Mouse (Mus musculus): ENCODE measurements around the gene Ctf1.

The Ctf1 gene

DNA sequence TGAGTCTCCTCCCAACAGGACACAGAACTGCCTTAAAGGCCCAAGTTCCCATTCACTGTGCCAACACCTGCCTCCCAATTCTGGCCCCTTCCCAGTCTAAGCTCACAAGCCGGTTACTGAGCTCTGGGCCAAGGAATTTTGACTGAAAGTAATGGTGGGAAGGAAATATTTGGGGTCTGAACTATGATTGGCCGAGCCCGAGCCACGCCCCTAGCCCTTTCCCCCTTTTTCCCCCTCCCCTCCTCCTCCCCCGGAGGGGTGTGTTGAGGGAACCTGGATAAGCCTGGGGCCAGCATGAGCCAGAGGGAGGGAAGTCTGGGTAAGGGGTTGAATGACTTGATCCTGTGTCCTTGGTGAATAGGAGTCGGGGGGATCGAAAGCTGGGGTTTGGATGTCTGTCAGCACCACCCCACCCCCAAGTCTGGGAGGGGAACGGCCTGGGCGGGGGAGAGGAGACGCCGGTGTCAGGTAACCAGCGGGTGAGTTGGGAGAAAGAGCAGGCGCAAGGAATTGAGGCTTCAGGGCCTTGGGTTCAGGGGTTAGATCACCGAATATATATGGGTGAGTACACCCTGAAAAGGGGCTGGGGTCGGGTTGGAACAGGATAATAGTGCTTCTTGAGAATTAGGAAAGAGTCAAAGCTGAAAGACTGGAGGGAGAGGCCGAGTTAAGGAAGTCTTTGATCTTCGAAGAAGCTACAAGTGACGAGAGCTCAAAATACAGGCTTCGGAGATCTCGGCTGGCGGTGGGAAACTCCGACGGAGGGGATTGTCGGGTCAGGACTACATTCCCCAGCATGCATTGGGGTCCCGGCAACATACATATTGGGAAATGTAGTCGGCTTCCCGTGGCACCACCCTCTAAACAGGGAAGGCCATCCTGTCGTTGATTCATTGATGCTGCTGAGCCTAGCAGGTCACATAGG lies at the start of gene Ctf1:
TSS of gene Ctf1 (plus strand) at position 276 of the 925 bp plus-strand sequence.
- DNase-seq (ENCODE audit: extremely low spot score, low spot score), result peak; percentile 81

- no peak for DNase-seq (ENCODE audit: extremely low spot score, low spot score)
Measured at GRCm38 (mm10) chr7:127662926-127663325, 49.6 kb upstream of the Ctf1 start.

GRCm38 (mm10) chr7:127666066-127666654 lies 46.4 kb upstream of the Ctf1 start:
- no peak for DNase-seq (ENCODE audit: extremely low spot score, low spot score)

DNA sequence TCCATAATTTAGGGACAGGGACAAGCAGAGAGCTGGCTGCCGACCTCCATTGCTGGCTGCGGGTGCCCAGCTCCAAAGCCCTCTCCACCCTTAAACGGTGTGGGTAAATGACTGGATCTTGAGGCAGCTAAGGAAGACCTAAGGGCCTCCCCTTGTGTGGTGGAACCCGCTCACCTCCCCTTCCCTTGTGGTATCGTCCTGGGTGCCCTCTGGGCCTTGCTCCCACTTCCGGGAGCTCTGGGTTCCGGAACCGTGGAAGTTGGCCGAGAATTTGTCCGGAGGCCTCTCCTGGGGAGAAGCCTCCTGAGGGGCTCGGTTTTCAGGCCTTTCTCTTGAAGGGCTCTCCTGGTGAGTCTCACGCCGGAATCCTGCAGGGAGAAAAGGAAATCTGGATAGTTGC lies 45.9 kb upstream of the Ctf1 start:
- no peak for DNase-seq (ENCODE audit: extremely low spot score, low spot score)

- DNase-seq (ENCODE audit: extremely low spot score, low spot score), result no peak
Measured at GRCm38 (mm10) chr7:127667171-127667570, 45.4 kb upstream of the Ctf1 start.

GRCm38 (mm10) chr7:127671880-127672774 lies 40.4 kb upstream of the Ctf1 start:
- DNase-seq (ENCODE audit: extremely low spot score, low spot score), result no peak

DNA sequence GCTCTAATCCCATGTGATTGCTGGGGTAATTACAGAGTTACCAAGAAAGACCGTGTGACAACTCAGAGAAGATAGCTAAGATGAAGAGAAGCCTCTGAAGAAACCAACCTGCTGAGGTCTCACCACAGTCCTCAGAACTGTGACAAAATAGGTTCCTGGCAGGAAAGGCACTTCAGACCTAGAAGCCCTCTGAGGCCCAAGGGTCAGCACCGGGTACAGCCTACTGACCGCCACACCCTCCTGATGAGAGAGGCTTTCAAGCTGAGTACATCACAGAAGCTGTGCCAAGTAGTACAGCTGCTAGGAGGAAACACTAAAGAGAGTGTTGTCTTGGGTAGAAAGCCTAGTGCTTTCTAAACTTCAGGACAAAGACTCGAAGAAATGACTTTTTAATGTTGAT lies 39.8 kb upstream of the Ctf1 start:
- no peak for DNase-seq (ENCODE audit: extremely low spot score, low spot score)

DNA sequence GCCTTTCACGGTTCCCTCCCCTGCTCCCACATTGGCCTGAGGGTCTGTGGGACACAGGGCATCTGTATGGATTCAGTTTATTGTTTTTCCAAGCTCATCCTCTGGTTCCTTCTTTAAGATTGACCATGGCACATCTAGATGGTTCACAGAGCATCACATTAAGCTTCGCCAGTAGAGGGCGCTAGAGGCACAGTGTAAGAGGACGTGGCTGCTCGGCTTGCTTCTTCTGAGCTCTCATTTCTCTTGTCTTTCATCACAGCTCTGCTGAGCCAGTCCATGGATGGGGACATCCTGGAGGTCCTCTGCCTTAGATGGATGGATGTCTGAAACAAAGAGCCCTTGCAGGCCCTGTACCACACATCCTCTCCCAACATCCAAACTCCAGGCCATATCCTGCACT lies 37.6 kb upstream of the Ctf1 start:
- DNase-seq (ENCODE audit: extremely low spot score, low spot score), result peak; percentile 85

- DNase-seq (ENCODE audit: extremely low spot score, low spot score), result no peak
Measured at GRCm38 (mm10) chr7:127675391-127675811, 37.1 kb upstream of the Ctf1 start.

DNA sequence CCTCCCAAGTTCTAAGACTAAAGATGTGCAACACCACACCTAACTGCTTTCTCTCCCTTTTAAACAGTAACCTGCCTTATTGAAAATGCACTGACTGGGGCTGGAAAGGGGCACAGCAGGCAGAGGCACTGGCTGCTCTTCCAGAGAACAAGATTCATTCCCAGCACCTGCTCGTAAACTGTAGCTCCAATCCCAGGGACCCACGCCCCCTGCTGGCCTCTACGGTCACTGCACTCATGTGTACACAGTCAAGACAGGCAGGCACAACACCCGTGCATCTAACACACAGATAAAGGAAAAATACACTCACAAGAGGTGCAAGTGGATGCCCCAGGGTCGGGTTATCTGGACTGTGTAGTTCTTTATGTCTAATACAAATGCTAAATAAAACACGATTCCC lies 35.5 kb upstream of the Ctf1 start:
- DNase-seq (ENCODE audit: extremely low spot score, low spot score), result peak; percentile 64

DNA sequence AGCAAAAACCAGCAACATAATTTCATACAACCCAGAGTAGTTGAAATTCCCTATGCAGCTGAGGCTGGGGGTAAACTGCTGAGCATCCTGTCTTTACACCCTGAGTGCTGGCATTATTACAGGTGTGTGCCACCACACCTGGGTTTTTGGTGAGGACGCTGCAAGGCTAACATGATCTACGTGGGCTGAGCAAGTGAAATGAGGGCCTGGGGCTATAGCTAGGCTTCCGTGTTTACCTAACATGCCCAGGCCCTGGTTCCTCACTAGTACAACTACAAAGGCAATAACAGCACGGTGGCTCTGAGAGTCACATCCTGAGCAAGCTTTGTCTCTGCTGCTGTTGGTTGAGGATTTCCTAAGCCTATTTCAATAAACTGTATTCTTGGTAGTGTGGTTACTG lies 34.9 kb upstream of the Ctf1 start:
- no peak for DNase-seq (ENCODE audit: extremely low spot score, low spot score)

DNA sequence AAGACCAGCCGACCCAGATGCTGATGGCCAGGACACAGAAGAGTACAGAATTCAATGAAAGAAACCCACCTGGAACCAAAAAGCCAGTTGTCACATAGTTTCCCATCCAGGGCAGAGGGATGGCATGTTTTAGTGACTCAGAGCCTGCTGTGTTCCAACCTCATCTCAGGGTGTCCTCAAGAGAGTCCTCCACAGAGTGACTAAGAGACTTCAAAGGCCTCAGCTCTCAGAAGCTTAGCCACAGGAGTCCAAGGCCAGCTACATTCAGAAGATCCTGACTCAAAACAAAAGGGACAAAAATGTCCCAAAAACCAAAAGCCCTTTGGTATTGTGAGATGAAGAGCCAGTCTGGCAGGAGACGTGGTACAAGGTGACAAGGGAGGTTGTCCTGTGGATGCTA lies 33.7 kb upstream of the Ctf1 start:
- no peak for DNase-seq (ENCODE audit: extremely low spot score, low spot score)

DNA sequence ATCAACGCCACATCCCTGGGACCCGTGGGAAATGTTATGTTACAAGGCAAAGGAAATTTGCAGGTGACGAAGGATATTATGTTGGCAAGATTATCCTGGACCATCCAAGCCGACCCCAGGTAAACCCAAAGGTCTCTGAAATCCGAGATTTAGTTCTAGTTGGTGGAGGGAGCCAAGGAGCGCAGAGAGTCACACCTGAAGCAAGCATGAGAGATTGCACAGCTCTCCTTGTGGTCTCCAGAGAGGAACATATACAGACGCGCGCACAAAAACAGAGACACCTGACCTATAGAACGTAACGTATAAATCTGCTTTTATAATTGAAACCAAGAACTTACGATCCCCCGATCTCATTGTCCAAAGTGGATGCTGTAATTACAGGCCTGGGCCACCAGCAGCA lies 32.0 kb upstream of the Ctf1 start:
- no peak for DNase-seq (ENCODE audit: extremely low spot score, low spot score)

- DNase-seq (ENCODE audit: extremely low spot score, low spot score), result no peak
Measured at GRCm38 (mm10) chr7:127681888-127682553, 30.5 kb upstream of the Ctf1 start.

DNA sequence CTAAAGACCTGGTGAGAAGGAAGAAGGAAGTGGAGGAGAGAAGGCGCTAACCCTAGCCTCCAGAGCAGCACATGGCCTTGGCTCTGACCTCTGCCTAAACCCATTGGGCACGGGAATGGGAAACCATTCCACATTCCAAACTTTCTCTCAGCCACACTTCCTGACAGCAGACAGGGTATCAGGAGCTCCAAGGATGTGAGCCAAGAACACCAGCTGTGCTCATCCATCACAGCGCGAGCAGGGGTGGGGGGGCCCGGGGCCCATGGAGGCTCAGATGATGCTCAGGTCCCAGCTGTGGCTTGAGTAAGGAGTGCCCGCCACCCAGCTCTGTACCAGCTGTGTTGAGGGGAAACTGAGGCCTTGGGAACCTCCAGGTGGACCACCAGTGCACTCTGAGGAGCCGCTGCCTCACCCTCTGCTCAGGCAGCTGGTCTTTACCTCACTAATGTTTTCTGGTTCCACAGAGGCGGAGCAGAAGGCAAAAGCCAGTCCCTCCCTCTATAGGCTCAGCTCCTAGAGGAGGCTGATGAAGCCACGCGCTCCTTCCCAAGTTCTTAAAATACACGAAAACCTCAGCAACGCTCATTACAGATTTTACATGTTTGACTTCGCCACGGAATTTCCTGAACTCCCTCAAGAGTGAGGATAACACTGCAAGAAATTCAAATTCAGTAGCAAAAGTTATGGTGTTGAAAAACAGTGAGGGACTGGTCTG lies 27.1 kb upstream of the Ctf1 start:
- peak; percentile 31 for DNase-seq (ENCODE audit: extremely low spot score, low spot score)

DNA sequence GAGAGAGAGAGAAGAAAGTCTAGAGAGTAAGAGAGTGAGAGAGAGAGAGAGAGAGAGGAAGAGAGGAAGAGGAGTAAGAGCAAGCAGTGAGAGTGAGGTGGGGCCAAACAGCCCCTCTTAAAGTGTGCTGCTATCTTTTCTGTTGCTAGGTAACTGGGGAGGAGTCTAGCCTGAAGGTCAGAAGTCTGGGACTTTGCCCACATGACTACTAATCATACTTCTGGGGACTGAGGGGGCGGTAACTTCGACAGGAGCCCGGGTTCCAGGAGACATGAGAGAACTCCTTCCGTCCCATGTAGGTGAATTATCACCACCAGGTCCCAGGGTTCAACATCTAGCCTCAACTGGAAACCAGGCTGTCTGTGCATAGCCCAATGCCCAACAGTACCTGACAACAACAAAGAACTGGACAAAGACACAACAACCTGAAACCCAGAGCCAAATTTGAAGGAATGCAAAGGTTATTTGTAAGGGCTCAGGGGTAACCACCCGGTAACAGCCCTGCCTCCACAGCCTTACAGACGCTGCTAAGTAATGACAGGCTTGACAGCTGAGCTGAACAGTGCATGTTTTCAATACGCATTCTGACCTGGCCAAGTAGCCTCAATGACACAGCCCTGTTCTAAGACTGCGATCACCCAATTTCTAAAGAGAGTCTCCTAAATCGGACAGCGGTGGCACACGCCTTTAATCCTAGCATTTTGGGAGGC lies 25.6 kb upstream of the Ctf1 start:
- DNase-seq (ENCODE audit: extremely low spot score, low spot score), result no peak

DNA sequence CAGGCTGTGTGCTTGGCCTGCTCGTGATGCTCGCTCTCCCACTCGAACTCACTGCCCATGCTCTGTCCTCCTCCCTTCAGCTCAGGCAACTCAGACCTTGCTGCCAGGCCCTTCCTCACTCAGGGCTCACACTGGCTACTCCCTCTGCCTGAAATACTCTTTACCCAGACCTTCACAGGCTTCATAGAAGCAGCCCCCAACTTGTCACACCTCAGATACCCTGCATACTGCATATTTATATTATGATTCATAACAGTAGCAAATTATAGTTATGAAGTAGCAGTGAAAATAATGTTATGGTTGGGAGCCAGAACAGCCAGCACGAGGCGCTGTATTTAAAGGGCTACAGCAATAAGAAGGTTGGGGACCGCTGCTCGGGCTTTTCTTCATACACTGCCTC lies 23.6 kb upstream of the Ctf1 start:
- DNase-seq (ENCODE audit: extremely low spot score, low spot score), result no peak

DNA sequence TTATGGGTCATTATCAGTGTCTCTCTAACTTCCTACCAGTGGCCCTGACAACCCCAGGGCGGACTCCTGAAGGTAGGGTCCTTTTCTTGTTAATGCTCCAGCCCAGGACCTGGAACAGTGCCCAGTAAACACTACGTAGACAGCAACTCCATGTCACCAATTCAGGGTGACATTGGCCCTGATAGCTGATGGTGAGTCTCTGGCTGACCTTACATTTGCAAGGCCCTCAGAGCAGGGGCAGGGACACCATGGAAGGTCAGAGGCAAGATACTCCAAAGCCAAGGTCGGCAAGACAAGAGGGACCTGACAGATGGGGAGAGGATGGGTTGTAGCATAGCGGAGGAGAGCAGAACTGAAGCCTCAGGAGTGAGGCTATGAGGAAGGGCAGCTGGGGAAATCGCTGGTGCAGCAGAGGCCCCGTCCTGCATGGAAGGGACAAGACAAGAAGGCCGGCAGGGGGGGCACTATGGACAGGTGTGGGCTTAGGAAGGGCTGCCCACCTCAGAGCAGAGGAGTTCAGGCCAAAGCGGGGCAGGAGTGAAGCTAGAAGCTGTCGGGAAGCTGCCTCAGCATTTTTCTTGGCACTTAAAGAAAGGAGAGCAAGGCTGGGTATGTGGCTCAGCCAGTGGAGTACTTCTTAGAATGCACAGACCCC lies 22.8 kb upstream of the Ctf1 start:
- no peak for DNase-seq (ENCODE audit: extremely low spot score, low spot score)

- peak; percentile 58 for DNase-seq (ENCODE audit: extremely low spot score, low spot score)
Measured at GRCm38 (mm10) chr7:127691221-127691989, 21.1 kb upstream of the Ctf1 start.
